Mouse (Mus musculus) retina, embryonic 14.5 days (tissue): ENCODE measurements around the gene Hdgfl2.
"Not testable (repeated sequence)": the region's sequence is repeated elsewhere in the genome, so short reads cannot be mapped to it uniquely, and the experiment has no call there.

Experiments used
- DNase-seq: peaks from one replicate; pipeline ENCODE4 v3.0.0-alpha.2; 2015; ENCODE audit warnings: low spot score

The Hdgfl2 gene

DNA sequence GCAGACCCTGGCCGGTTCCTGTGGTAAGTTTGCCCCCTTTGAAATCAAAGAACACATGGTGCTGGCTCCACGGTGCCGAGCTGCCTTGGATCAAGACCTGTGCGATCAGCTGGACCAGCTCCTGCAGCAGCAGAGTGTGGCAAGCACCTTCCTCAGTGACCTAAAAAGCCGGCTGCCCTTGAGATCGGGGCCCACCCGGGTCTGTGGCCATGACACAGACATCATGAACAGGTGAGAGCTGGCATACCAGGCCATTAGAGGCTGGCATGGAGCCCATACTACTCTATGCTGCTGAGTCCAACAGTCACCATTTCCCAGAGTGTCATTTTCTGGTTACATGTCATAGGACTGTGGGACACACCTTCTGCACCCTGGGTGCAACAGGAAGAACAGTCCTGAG, 17.4 kb upstream of the Hdgfl2 start:
- no peak for DNase-seq

GRCm38 (mm10) chr17:56065715-56066114, 13.7 kb upstream of the Hdgfl2 start:
- DNase-seq, result not testable (repeated sequence)

- no peak for DNase-seq
Measured at GRCm38 (mm10) chr17:56066451-56066850, 13.0 kb upstream of the Hdgfl2 start.

GRCm38 (mm10) chr17:56069066-56069465, 10.4 kb upstream of the Hdgfl2 start:
- no peak for DNase-seq

- no peak for DNase-seq
Measured at GRCm38 (mm10) chr17:56071126-56071525, 8.3 kb upstream of the Hdgfl2 start.

- DNase-seq, result no peak
Measured at GRCm38 (mm10) chr17:56072243-56072642, 7.2 kb upstream of the Hdgfl2 start.

DNA sequence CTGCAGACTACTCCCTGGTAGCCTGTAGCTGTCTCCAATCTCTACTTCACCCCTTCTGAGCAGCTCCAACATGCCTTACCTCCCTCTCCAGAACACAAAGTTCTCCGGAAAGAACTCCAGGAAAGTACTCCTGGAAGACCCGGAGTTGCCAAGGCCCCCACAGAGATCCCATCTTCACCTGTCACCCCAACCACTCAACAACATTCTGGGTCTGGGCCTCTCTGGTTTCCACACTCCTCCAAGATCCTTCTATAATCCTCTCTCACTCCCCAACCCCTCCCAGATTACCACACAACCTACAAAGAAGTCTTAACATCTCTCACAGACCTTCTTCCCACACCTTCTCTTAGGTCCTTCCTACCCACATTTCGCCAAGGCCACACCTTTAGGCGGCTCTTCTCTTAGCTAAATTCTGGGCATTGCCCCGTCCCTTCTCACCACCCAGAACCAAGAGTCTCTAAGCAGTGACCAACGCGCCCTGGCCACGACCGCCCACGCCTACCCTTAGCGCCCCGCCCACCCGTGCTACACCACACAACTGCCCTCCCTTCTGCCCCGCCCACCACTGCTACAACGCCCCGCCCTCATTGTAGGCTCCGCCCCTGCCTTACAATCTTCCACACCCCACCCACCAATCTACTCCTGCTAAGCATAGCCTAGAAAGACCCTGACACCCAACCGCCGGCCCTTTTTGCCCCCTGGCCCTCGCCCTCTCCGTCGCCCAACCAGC, 5.2 kb upstream of the Hdgfl2 start:
- DNase-seq, result peak; percentile 88

DNA sequence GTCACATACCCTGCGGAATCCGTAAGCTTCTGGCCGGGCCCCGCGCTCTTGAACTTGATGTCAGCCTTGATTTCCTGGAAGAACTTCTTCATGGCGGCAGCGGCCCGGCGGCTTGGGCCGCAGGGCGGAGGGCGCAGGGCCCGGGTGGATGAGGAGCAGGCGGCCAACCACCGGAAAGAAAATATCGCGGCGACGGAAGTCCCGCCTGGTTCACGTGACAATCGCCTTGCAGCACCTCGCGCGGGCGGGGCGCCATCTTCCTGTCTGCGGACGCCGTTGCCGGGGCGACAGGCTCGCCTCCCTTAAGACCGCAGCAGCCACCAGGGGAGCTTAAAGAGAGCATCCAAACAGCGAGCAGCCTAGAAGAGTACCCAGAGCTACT, 4.6 kb upstream of the Hdgfl2 start, which contains the start of gene Ubxn6:
Gene Ubxn6 (minus strand): TSS at position 202 of the 382 bp plus-strand sequence.
- DNase-seq, result peak; percentile 98

- no peak for DNase-seq
Measured at GRCm38 (mm10) chr17:56077523-56077922, 1.9 kb upstream of the Hdgfl2 start.

DNA sequence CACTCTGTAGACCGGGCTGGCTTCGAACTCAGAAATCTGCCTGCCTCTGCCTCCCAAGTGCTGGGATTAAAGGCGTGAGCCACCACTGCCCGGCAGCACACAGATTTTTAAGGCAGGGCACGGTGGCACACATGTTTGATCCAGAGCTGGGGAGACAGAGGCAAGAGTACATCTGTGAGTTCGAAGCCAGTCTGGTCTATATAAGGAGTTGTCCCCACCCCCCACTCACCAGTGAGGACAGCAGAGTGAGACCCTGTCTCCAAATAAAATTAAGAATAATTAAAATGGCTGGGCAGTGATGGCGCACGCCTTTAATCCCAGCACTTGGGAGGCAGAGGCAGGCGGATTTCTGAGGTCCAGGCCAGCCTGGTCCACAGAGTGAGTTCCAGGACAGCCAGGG, 1.1 kb upstream of the Hdgfl2 start:
- not testable (repeated sequence) for DNase-seq

DNA sequence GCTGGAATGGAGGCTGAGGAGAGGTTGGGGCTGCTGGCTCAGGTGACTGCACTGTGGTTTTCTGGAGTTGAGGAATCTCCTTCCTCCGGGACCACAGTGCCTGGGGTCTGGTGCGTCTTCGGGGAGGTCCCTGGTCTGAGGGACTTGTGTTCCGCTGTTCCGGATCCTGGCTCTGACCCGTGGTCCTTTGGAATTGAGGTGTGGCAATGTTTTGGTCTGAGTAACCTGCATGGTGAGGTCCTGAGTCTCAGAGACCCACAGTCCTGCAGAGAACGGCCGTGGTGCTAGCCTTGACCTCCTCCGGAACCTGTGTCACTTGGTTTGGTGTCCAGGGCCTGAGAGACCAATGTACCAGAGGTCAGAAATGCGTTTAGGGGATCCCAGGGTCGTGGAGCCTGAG, 487 bp downstream of the Hdgfl2 start:
- no peak for DNase-seq

GRCm38 (mm10) chr17:56080781-56081585, 1.5 kb downstream of the Hdgfl2 start:
- DNase-seq, result peak; percentile 88

DNA sequence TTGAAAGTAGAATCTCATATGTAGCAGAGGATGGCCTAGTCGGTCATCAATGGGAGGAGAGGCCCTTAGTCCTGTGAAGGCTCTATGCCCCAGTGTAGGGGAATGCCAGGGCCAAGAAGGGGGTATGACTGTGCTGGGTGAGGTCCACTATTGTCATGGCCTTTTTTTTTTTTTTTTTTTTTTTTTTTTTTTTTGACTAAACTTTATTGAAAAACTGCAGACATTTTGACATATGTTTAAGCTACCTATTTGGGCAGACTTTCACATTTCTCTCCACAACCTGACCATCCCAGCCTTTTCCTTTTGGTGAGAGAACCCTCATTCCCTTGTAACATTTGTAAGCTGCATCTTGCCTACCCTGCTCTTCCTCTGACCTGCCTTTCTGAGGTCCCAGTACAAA, 12.9 kb downstream of the Hdgfl2 start:
- no peak for DNase-seq

DNA sequence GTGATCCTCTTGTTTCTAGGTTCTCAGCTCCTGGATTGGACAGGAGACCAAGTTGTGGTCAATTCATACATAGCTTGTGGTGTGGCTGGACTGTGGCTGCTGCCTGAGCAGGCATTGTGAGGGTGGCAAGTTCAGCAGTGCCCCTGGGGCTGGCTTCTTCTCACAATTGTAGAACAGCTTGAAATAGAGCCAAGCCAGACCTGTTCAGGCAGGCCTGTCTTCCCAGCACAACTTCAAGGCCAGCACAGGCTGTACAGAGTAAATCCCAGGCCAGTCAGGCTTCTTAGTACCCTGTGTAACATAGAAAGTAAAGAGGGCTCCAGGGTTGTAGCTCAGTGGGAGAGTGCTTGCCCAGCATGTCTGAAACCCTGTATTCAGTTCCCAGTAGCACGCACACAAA, 13.4 kb downstream of the Hdgfl2 start:
- no peak for DNase-seq

GRCm38 (mm10) chr17:56096883-56097282, 17.4 kb downstream of the Hdgfl2 start:
- DNase-seq, result no peak

- DNase-seq, result no peak
Measured at GRCm38 (mm10) chr17:56098180-56098579, 18.7 kb downstream of the Hdgfl2 start.

DNA sequence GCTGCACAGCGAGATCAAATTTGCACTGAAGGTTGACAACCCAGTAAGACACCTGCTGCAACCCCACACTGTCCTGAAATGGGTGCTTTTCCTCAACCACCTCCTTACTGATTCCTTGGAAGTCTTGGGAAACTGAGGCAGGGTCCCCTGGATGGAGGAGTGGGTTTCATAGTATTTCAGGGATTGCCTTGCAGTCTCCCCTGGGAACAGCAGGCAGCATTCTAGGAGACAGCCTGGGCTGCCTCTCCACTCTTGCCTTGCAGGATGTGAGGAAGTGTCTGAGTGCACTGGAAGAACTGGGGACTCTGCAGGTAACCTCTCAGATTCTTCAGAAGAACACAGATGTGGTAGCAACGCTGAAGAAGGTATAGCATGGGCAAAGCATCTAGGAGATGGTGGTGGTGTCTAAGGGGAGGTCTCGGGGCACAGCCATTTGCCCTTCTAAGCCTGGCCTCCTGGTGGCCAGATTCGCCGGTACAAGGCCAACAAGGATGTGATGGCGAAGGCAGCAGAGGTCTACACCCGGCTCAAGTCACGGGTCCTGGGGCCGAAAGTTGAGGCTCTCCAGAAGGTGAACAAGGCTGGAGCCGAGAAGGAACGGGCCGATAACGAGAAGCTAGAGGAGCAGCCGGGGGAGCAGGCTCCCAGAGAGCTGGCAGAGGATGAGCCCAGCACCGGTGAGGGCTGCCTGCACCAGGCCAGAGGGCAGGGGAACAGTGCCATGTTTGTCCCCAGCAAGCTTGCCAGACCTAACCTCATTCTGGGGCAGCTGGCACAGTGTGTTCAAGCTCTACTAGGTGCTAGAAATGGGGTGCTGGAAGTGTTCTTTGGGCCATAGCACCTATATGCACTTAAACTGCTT, 19.5 kb downstream of the Hdgfl2 start:
- DNase-seq, result no peak

- no peak for DNase-seq
Measured at GRCm38 (mm10) chr17:56100811-56101210, 21.4 kb downstream of the Hdgfl2 start.

DNA sequence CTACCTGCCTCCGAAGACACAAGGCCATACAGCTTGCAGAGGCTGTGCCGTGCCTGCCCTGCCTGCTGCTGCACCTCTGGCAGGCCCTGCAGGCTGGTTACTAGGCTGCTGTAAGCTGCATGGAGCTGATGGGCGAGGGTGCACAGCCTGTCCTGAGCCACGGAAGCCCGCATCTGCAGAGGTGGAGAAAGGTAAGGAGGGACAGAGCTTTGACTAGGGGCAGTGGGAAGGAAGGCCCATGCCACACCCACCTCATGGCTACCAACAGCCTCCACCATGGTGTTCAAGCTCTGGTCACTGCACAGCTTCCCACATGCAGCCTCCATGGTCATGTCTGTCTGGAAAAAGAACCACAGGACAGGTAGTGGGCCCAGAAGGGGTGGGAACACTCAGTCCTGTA, 22.7 kb downstream of the Hdgfl2 start:
- no peak for DNase-seq

DNA sequence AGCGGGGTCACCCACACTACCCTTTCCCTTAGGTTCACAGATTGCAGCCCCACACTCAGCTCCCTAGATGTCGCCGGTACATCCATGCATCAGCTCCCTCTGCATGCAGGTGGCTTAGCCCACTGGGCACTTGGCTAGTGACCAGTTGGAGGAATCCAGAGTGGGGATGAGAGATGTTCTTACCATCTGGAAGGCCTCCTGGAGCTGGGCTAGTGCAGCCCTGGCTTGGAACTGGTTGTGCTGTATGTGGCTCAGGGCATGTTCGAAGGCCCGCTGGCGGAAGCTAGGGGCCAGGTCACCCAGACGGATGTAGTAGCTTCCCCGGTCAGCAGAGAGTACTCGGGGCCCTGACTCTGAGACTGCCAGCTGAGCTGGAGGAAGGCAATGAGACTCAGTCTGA, 23.5 kb downstream of the Hdgfl2 start:
- no peak for DNase-seq

- no peak for DNase-seq
Measured at GRCm38 (mm10) chr17:56103465-56104285, 24.2 kb downstream of the Hdgfl2 start.

DNA sequence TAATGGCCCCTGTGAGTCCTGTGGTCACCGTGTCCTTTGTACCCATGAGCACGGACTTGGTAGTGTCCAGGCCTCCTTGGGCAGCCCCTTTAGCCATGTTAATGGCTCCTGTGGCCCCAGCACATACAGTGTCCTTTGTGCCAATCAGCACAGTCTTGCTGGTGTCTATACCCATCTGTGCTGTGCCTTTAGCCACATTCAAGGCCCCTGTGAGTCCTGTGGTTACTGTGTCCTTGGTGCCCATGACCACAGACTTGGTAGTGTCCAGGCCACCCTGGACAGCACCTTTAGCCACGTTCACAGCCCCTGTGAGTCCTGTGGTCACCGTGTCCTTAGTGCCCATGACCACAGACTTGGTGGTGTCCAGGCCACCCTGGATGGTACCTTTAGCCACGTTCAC, 25.4 kb downstream of the Hdgfl2 start:
- not testable (repeated sequence) for DNase-seq
